Mouse (Mus musculus) limb, embryonic 12.5 days (tissue): ENCODE data around the gene Dab1. TPM values are rescaled to one million over a fixed set of nuclear protein-coding genes. Genes with fewer than 3 reads are reported as not detected.

Source experiments
- ATAC-seq: fragments of 200-750 bp; cut with Nextera tagmentation; 2 replicates; pipeline ENCODE4 v1.8.0; 2017; ENCODE audit warnings: low read depth, moderate TSS enrichment; ENCODE audit not compliant: insufficient number of reproducible peaks, insufficient read depth, low FRiP score, low TSS enrichment
- H3K27ac ChIP-seq: fragments of 300-500 bp; sonication (generic); 2 replicates; pipeline ENCODE4 v1.5.1; 2016; ENCODE audit warnings: mild to moderate bottlenecking, moderate library complexity
- H3K27me3 ChIP-seq: fragments of 300-500 bp; sonication (generic); 2 replicates; pipeline ENCODE4 v1.6.1; 2016; ENCODE audit warnings: mild to moderate bottlenecking, moderate library complexity
- H3K36me3 ChIP-seq: fragments of 300-500 bp; sonication (generic); 2 replicates; pipeline ENCODE4 v1.6.1; 2016; ENCODE audit warnings: mild to moderate bottlenecking, moderate library complexity
- H3K4me1 ChIP-seq: fragments of 300-500 bp; sonication (generic); replicated peaks from 2 replicates; pipeline ENCODE4 v1.6.1; 2016
- H3K4me2 ChIP-seq: fragments of 300-500 bp; sonication (generic); 2 replicates; pipeline ENCODE4 v1.6.1; 2016; ENCODE audit warnings: mild to moderate bottlenecking, moderate library complexity
- H3K4me3 ChIP-seq: fragments of 300-500 bp; sonication (generic); replicated peaks from 2 replicates; pipeline ENCODE4 v1.5.1; 2016; ENCODE audit warnings: mild to moderate bottlenecking
- H3K9ac ChIP-seq: fragments of 300-500 bp; sonication (generic); replicated peaks from 2 replicates; pipeline ENCODE4 v1.6.1; 2016; ENCODE audit warnings: mild to moderate bottlenecking, moderate library complexity
- H3K9me3 ChIP-seq: fragments of 300-500 bp; sonication (generic); 2 replicates; pipeline ENCODE4 v1.6.1; 2016; ENCODE audit warnings: mild to moderate bottlenecking, moderate library complexity
- WGBS: fragments of 180-500 bp; shearing (Covaris S2); methylation state at CpG from one replicate; pipeline ENCODE4 v1.1.7; 2016; 5-methylcytosine and 5-hydroxymethylcytosine counted together
- polyA plus RNA-seq: library from polyadenylated mRNA; unstranded; fragments of >200 nt; fragmentation: Nextera tagmentation; extraction: Ambion mirVana; gene quantifications from 2 replicates; pipeline ENCODE4 v1.2.1, GENCODE M21; 2016

Gene Dab1
- polyA plus RNA-seq, 1 experiment from 2014 or later = 23.8 TPM

- Histone ChIP-seq H3K27ac (no peak overlapping the region), H3K36me3 (no peaks in the 10 kb centered on the region), H3K9ac (no peak overlapping the region), H3K4me2 (no peak overlapping the region), H3K4me1 (no peaks in the 10 kb centered on the region), H3K4me3 (no peak overlapping the region), H3K9me3 (no peaks in the 10 kb centered on the region), H3K27me3 (no peaks in the 10 kb centered on the region)
- no peak for ATAC-seq
- 67% methylated on average over 2 of the region's 2 CpGs for WGBS
Observed at GRCm38 (mm10) chr4:103974536-103974935, 355.4 kb downstream of the Dab1 start.

GRCm38 (mm10) chr4:103974946-103975345 lies 355.8 kb downstream of the Dab1 start:
- no peaks in the 10 kb centered on the region for H3K4me1 ChIP-seq
- no peak overlapping the region for H3K9ac ChIP-seq
- H3K27ac ChIP-seq = no peak overlapping the region
- no peaks in the 10 kb centered on the region for H3K27me3 ChIP-seq
- 88% methylated on average over 2 of the region's 2 CpGs for WGBS
- no peak overlapping the region for H3K4me3 ChIP-seq
- ATAC-seq = no peak
- no peaks in the 10 kb centered on the region for H3K9me3 ChIP-seq
- no peak overlapping the region for H3K4me2 ChIP-seq
- H3K36me3 ChIP-seq = no peaks in the 10 kb centered on the region

GRCm38 (mm10) chr4:103993884-103994283 lies 374.7 kb downstream of the Dab1 start:
- no peak overlapping the region for H3K4me2 ChIP-seq
- no peaks in the 10 kb centered on the region for H3K4me1 ChIP-seq
- no peak overlapping the region for H3K4me3 ChIP-seq
- H3K36me3 ChIP-seq = no peaks in the 10 kb centered on the region
- H3K27me3 ChIP-seq = no peaks in the 10 kb centered on the region; the same call in 1 of the 2 replicates
- no peak overlapping the region for H3K9ac ChIP-seq
- H3K9me3 ChIP-seq = no peaks in the 10 kb centered on the region
- no peak overlapping the region for H3K27ac ChIP-seq
- no peak for ATAC-seq
- 70% methylated on average over 3 of the region's 3 CpGs for WGBS

- Histone ChIP-seq H3K36me3 (no peaks in the 10 kb centered on the region), H3K9me3 (no peaks in the 10 kb centered on the region), H3K4me1 (no peaks in the 10 kb centered on the region), H3K4me3 (no peak overlapping the region), H3K9ac (no peak overlapping the region), H3K27ac (no peak overlapping the region), H3K27me3 (no peaks in the 10 kb centered on the region; the same call in 1 of the 2 replicates), H3K4me2 (no peak overlapping the region)
- no peak for ATAC-seq
- 82% methylated on average over 1 of the region's 1 CpGs for WGBS
Observed at GRCm38 (mm10) chr4:103994406-103994805, 375.2 kb downstream of the Dab1 start.

GRCm38 (mm10) chr4:104008406-104008805 lies 389.2 kb downstream of the Dab1 start:
- 77% methylated on average over 5 of the region's 5 CpGs for WGBS
- no peak for ATAC-seq

GRCm38 (mm10) chr4:104011683-104012082 lies 392.5 kb downstream of the Dab1 start:
- H3K4me1 ChIP-seq = no peaks in the 10 kb centered on the region; the same call in 1 of the 2 replicates
- WGBS = 56% methylated on average over 4 of the region's 4 CpGs
- no peak overlapping the region for H3K27ac ChIP-seq
- no peaks in the 10 kb centered on the region for H3K27me3 ChIP-seq
- H3K9ac ChIP-seq = no peak overlapping the region
- no peak overlapping the region for H3K4me2 ChIP-seq
- no peak overlapping the region for H3K4me3 ChIP-seq
- no peak for ATAC-seq
- no peaks in the 10 kb centered on the region for H3K36me3 ChIP-seq
- no peaks in the 10 kb centered on the region for H3K9me3 ChIP-seq

More at GRCm38 (mm10) chr4:104008406-104008805, 389.2 kb downstream of the Dab1 start:
- Histone ChIP-seq H3K9me3 (no peaks in the 10 kb centered on the region), H3K4me3 (no peak overlapping the region), H3K4me2 (no peak overlapping the region), H3K27me3 (no peaks in the 10 kb centered on the region), H3K36me3 (no peaks in the 10 kb centered on the region), H3K4me1 (no peaks in the 10 kb centered on the region; the same call in 1 of the 2 replicates), H3K9ac (no peak overlapping the region), H3K27ac (no peak overlapping the region)

- no peaks in the 10 kb centered on the region for H3K36me3 ChIP-seq
- no peaks in the 10 kb centered on the region; the same call in 1 of the 2 replicates for H3K4me1 ChIP-seq
- 78% methylated on average over 4 of the region's 4 CpGs for WGBS
- H3K27ac ChIP-seq = no peak overlapping the region
- no peaks in the 10 kb centered on the region for H3K27me3 ChIP-seq
- no peak overlapping the region for H3K4me2 ChIP-seq
- H3K4me3 ChIP-seq = no peak overlapping the region
- no peaks in the 10 kb centered on the region for H3K9me3 ChIP-seq
- no peak overlapping the region for H3K9ac ChIP-seq
- ATAC-seq = no peak
Observed at GRCm38 (mm10) chr4:104012150-104012549, 393.0 kb downstream of the Dab1 start.

- no peaks in the 10 kb centered on the region for H3K27me3 ChIP-seq
- no peaks in the 10 kb centered on the region for H3K36me3 ChIP-seq
- no peak overlapping the region for H3K4me3 ChIP-seq
- H3K27ac ChIP-seq = no peak overlapping the region
- H3K4me2 ChIP-seq = no peak overlapping the region
- no peaks in the 10 kb centered on the region for H3K9me3 ChIP-seq
- no peak overlapping the region for H3K9ac ChIP-seq
- 81% methylated on average over 2 of the region's 2 CpGs for WGBS
- H3K4me1 ChIP-seq = no peaks in the 10 kb centered on the region
- no peak for ATAC-seq
Observed at GRCm38 (mm10) chr4:104025117-104025694, 406.0 kb downstream of the Dab1 start.

GRCm38 (mm10) chr4:104026834-104027233 lies 407.7 kb downstream of the Dab1 start:
- Histone ChIP-seq H3K9me3 (no peaks in the 10 kb centered on the region), H3K4me2 (no peak overlapping the region), H3K36me3 (no peaks in the 10 kb centered on the region), H3K27me3 (no peaks in the 10 kb centered on the region), H3K9ac (no peak overlapping the region), H3K4me1 (no peaks in the 10 kb centered on the region), H3K4me3 (no peak overlapping the region), H3K27ac (no peak overlapping the region)
- WGBS = 12% methylated on average over 2 of the region's 2 CpGs
- no peak for ATAC-seq

- H3K27ac ChIP-seq = no peak overlapping the region
- H3K36me3 ChIP-seq = no peaks in the 10 kb centered on the region
- H3K9ac ChIP-seq = no peak overlapping the region
- no peak overlapping the region for H3K4me3 ChIP-seq
- H3K4me2 ChIP-seq = no peak overlapping the region
- H3K27me3 ChIP-seq = no peaks in the 10 kb centered on the region
- H3K4me1 ChIP-seq = no peaks in the 10 kb centered on the region
- ATAC-seq = no peak
- H3K9me3 ChIP-seq = no peaks in the 10 kb centered on the region
- WGBS = 86% methylated on average over 1 of the region's 1 CpGs
Observed at GRCm38 (mm10) chr4:104027239-104027638, 408.1 kb downstream of the Dab1 start.

GRCm38 (mm10) chr4:104036091-104036490 lies 416.9 kb downstream of the Dab1 start:
- H3K4me3 ChIP-seq = no peak overlapping the region
- no peaks in the 10 kb centered on the region for H3K27me3 ChIP-seq
- H3K9ac ChIP-seq = no peak overlapping the region
- H3K4me2 ChIP-seq = no peak overlapping the region
- no peaks in the 10 kb centered on the region for H3K36me3 ChIP-seq
- H3K9me3 ChIP-seq = no peaks in the 10 kb centered on the region
- H3K27ac ChIP-seq = no peak overlapping the region
- no peaks in the 10 kb centered on the region for H3K4me1 ChIP-seq
- ATAC-seq = no peak

GRCm38 (mm10) chr4:104039588-104039987 lies 420.4 kb downstream of the Dab1 start:
- Histone ChIP-seq H3K27ac (no peak overlapping the region), H3K27me3 (no peaks in the 10 kb centered on the region), H3K4me1 (no peaks in the 10 kb centered on the region), H3K9me3 (no peaks in the 10 kb centered on the region), H3K36me3 (no peaks in the 10 kb centered on the region), H3K9ac (no peak overlapping the region), H3K4me2 (no peak overlapping the region), H3K4me3 (no peak overlapping the region)
- WGBS = 23% methylated on average over 4 of the region's 4 CpGs
- no peak for ATAC-seq
